Mouse (Mus musculus) Patski (cell line): ENCODE measurements around the gene Onecut3. TPM values are rescaled to one million over a fixed set of nuclear protein-coding genes. Genes with fewer than 3 reads are reported as not detected.

ENCODE experiments used
- ATAC-seq: fragments of 100-300 bp; one replicate; pipeline ENCODE4 v1.8.0; 2021
- CTCF ChIA-PET: fragments of 350-600 bp; sonication (Branson Sonifier 250); formaldehyde crosslinking; loops from one replicate; lab custom pipeline; 2022; ENCODE audit warnings: inconsistent platforms; lab: Charles Lee
- POLR2A ChIA-PET: fragments of 350-600 bp; sonication (Branson Sonifier 250); formaldehyde crosslinking; loops from one replicate; lab custom pipeline; 2022; ENCODE audit warnings: antibody characterized with exemption, inconsistent platforms; lab: Charles Lee
- DNase-seq: peaks from one replicate; pipeline ENCODE4 v3.0.0-alpha.2; 2011; ENCODE audit warnings: low read depth, low spot score
- H3K27me3 ChIP-seq: fragments of 371-371 bp; one replicate; pipeline ENCODE4 v1.5.1; 2021
- CTCF ChIP-seq: fragments of 100-300 bp; IDR thresholded peaks from one replicate; pipeline ENCODE4 v1.5.1; 2021
- in situ Hi-C: fragments of 300-500 bp; cut with MboI; formaldehyde crosslinking; loops from 3 replicates; pipeline ENCODE4 v1.11.1; 2018; ENCODE audit warnings: low pct_unique_long_range_greater_than_20kb, mixed read lengths
- polyA plus RNA-seq: library from polyadenylated mRNA; unstranded; gene quantifications from one replicate; pipeline ENCODE4 v1.2.3, GENCODE M21; 2021

Onecut3 gene
- polyA plus RNA-seq, 1 experiment from 2014 or later: not detected

GRCm38 (mm10) chr10:80523299-80523698 is 28.7 kb downstream of the Onecut3 start:
- CTCF ChIA-PET: no interaction called here
- DNase-seq (no peak), ATAC-seq (no peak)
- in situ Hi-C loops: loop anchor here (25.0 kb wide), 1 partner anchor 161 kb away; the partner anchor contains the start of gene Plk5
- H3K27me3 ChIP-seq: no peaks in the 10 kb centered on the region
- TF ChIP-seq CTCF: no peak
- POLR2A ChIA-PET: no interaction called here

- POLR2A ChIA-PET: no interaction called here
- H3K27me3 ChIP-seq: no peaks in the 10 kb centered on the region
- CTCF ChIA-PET: no interaction called here
- DNase-seq (no peak), ATAC-seq (no peak)
- in situ Hi-C loops: no loop called here
- TF ChIP-seq CTCF: no peak
Observed at GRCm38 (mm10) chr10:80526172-80526571, 31.5 kb downstream of the Onecut3 start.

- no peaks in the 10 kb centered on the region for H3K27me3 ChIP-seq
- ATAC-seq (no peak), DNase-seq (no peak)
- ChIA-PET CTCF (interaction anchor here (1.2 kb wide), 1 partner anchor 24 kb away, joined by 3 read pairs; no protein-coding TSS in a partner anchor), POLR2A (no interaction called here)
- TF ChIP-seq CTCF: no peak
- in situ Hi-C loops: no loop called here
Observed at GRCm38 (mm10) chr10:80532783-80533182, 38.1 kb downstream of the Onecut3 start.

GRCm38 (mm10) chr10:80533704-80534103 is 39.1 kb downstream of the Onecut3 start:
- POLR2A ChIA-PET: no interaction called here
- ATAC-seq: no peak
- H3K27me3 ChIP-seq: no peaks in the 10 kb centered on the region
- no peak for DNase-seq
- in situ Hi-C loops: no loop called here
- CTCF ChIA-PET: no interaction called here
- TF ChIP-seq CTCF: no peak

- ATAC-seq: no peak
- in situ Hi-C loops: no loop called here
- no peaks in the 10 kb centered on the region for H3K27me3 ChIP-seq
- TF ChIP-seq CTCF: no peak
- ChIA-PET CTCF (no interaction called here), POLR2A (no interaction called here)
- DNase-seq: no peak
Observed at GRCm38 (mm10) chr10:80535071-80535470, 40.4 kb downstream of the Onecut3 start.

GRCm38 (mm10) chr10:80535711-80536110 is 41.1 kb downstream of the Onecut3 start:
- no peak for TF ChIP-seq CTCF
- CTCF ChIA-PET: no interaction called here
- ATAC-seq: no peak
- POLR2A ChIA-PET: no interaction called here
- in situ Hi-C loops: no loop called here
- DNase-seq: no peak
- H3K27me3 ChIP-seq: no peaks in the 10 kb centered on the region

GRCm38 (mm10) chr10:80538180-80538579 is 43.5 kb downstream of the Onecut3 start:
- ATAC-seq (no peak), DNase-seq (no peak)
- in situ Hi-C loops: no loop called here
- no peak for TF ChIP-seq CTCF
- ChIA-PET POLR2A (interaction anchor here (1.0 kb wide), 1 partner anchor 28 kb away, joined by 4 read pairs; no protein-coding TSS in a partner anchor), CTCF (interaction anchor here (0.9 to 1.3 kb wide), 2 partner anchors 12 to 29 kb away, joined by 3 read pairs; no protein-coding TSS in a partner anchor)
- H3K27me3 ChIP-seq: no peaks in the 10 kb centered on the region

GRCm38 (mm10) chr10:80538710-80539394 is 44.2 kb downstream of the Onecut3 start, which contains the start of gene Atp8b3:
Gene Atp8b3 (minus strand): TSS chr10:80539124.
- no peaks in the 10 kb centered on the region for H3K27me3 ChIP-seq
- ATAC-seq (no peak), DNase-seq (no peak)
- ChIA-PET CTCF (interaction anchor here (0.9 to 1.3 kb wide), 2 partner anchors 11 to 29 kb away, joined by 3 read pairs; no protein-coding TSS in a partner anchor), POLR2A (no interaction called here)
- in situ Hi-C loops: no loop called here
- no peak for TF ChIP-seq CTCF

GRCm38 (mm10) chr10:80539493-80539892 is 44.9 kb downstream of the Onecut3 start:
- no peak for ATAC-seq
- no peak for TF ChIP-seq CTCF
- POLR2A ChIA-PET: no interaction called here
- CTCF ChIA-PET: no interaction called here
- DNase-seq: no peak
- in situ Hi-C loops: no loop called here
- no peaks in the 10 kb centered on the region for H3K27me3 ChIP-seq

- ChIA-PET CTCF (interaction anchor here (1.3 kb wide), 1 partner anchor 13 kb away, joined by 4 read pairs; no protein-coding TSS in a partner anchor), POLR2A (no interaction called here)
- DNase-seq (no peak), ATAC-seq (no peak)
- no peak for TF ChIP-seq CTCF
- H3K27me3 ChIP-seq: no peaks in the 10 kb centered on the region
- in situ Hi-C loops: no loop called here
Observed at GRCm38 (mm10) chr10:80543873-80544272, 49.2 kb downstream of the Onecut3 start.

- no peak for ATAC-seq
- no peaks in the 10 kb centered on the region for H3K27me3 ChIP-seq
- in situ Hi-C loops: no loop called here
- DNase-seq: no peak
- TF ChIP-seq CTCF: no peak
- POLR2A ChIA-PET: interaction anchor here (1.0 kb wide), 1 partner anchor 11 kb away, joined by 4 read pairs; no protein-coding TSS in a partner anchor
- CTCF ChIA-PET: interaction anchor here (1.2 kb wide), 1 partner anchor 36 kb away, joined by 3 read pairs; no protein-coding TSS in a partner anchor
Observed at GRCm38 (mm10) chr10:80545590-80545989, 51.0 kb downstream of the Onecut3 start.
